In genomic region chr4:132367480-132368201, GRCm38 (mm10) we compare ENCODE assay signal across 20 mouse cellular contexts. TPM values are rescaled to one million over a fixed set of nuclear protein-coding genes. Genes with fewer than 3 reads are reported as not detected.
DNase-seq lines count a peak whose midpoint lies in the region; ATAC-seq and TF ChIP-seq lines count a peak whose summit lies in the region.
"Had no signal": no experiment of that assay in that cellular context is flagged by ENCODE, and none has a peak within 500 bp of the region (broad histone marks: within the 10 kb centered on the region; RNA-seq: fewer than 3 reads in every experiment).

No protein-coding gene starts in this region.

- no peaks in the 10 kb centered on the region for H3K27me3 ChIP-seq in kidney, adult 2 months (replicated peaks; ENCODE audit: control insufficient read depth, insufficient read depth, low read length)
- H3K27me3 ChIP-seq in limb, embryonic 15.5 days = no peaks in the 10 kb centered on the region
- H3K27me3 ChIP-seq in limb, embryonic 10.5 days (ENCODE audit: low read depth, poor library complexity, severe bottlenecking) = no peaks in the 10 kb centered on the region
- no peaks in the 10 kb centered on the region for H3K27me3 ChIP-seq in kidney, postnatal 0 days (ENCODE audit: insufficient read depth, low read length)
- H3K27me3 ChIP-seq: embryonic facial prominence, embryonic 13.5 days had no signal

- WGBS in kidney, adult 2 months = 51% methylated on average over 18 of the region's 18 CpGs
- 84% methylated on average over 18 of the region's 18 CpGs for WGBS in limb, embryonic 15.5 days
- WGBS in limb, embryonic 10.5 days = 95% methylated on average over 18 of the region's 18 CpGs
- WGBS in kidney, postnatal 0 days = 45% methylated on average over 18 of the region's 18 CpGs

- peaks cover 9% of the 10 kb centered on the region for H3K36me3 ChIP-seq in kidney, adult 2 months (ENCODE audit: control insufficient read depth, insufficient read depth, low read length)
- H3K36me3 ChIP-seq in limb, embryonic 15.5 days = peaks cover 81% of the 10 kb centered on the region
- H3K36me3 ChIP-seq in limb, embryonic 10.5 days = peaks cover 96% of the 10 kb centered on the region
- H3K36me3 ChIP-seq in kidney, postnatal 0 days (ENCODE audit: insufficient read depth, low read length) = peaks cover 49% of the 10 kb centered on the region

- no peaks in the 10 kb centered on the region for H3K4me1 ChIP-seq in kidney, adult 2 months (ENCODE audit: control insufficient read depth, insufficient read depth, low read length)
- H3K4me1 ChIP-seq in limb, embryonic 15.5 days = no peaks in the 10 kb centered on the region; the same call in 1 of the 2 replicates
- H3K4me1 ChIP-seq in limb, embryonic 10.5 days = no peaks in the 10 kb centered on the region; the same call in 1 of the 2 replicates
- no peaks in the 10 kb centered on the region for H3K4me1 ChIP-seq in kidney, postnatal 0 days (replicated peaks; ENCODE audit: insufficient read depth, low read length)
- H3K4me1 ChIP-seq: embryonic facial prominence, embryonic 13.5 days; heart, embryonic 10.5 days; hindbrain, embryonic 10.5 days had no signal

- DNase-seq in gastrocnemius, adult 18-20 months (ENCODE audit: low spot score) = peak; percentile 62
- DNase-seq in gastrocnemius, postnatal 10 days = no peak
- peak; percentile 51 for DNase-seq in kidney, adult 2 months
- no peak for DNase-seq in kidney, postnatal 10 days
- no peak for DNase-seq in limb, embryonic 10.5 days (ENCODE audit: low spot score)
- peak; percentile 61 for DNase-seq in kidney, postnatal 0 days (ENCODE audit: low spot score)
- DNase-seq in left cerebral cortex, adult 9 months (ENCODE audit: low spot score in 2 of 2) = no peak
- DNase-seq: adrenal gland, postnatal 14 days; cerebellum, adult 11-12 months; cerebellum, adult 9-10 months; cerebellum, postnatal 25 days; gastrocnemius, postnatal 25 days; heart, postnatal 14 days had no signal

- no peak for TF ChIP-seq POLR2A in kidney, adult 2 months (IDR thresholded peaks at IDR 0.05; ENCODE audit: low read depth, low read length)

- no peak overlapping the region for H3K4me3 ChIP-seq in kidney, adult 2 months (ENCODE audit: insufficient read depth, low read depth, low read length)
- no peak overlapping the region for H3K4me3 ChIP-seq in limb, embryonic 15.5 days
- no peak overlapping the region for H3K4me3 ChIP-seq in limb, embryonic 10.5 days
- H3K4me3 ChIP-seq in kidney, postnatal 0 days (replicated peaks; ENCODE audit: low read depth, low read length) = no peak overlapping the region
- H3K4me3 ChIP-seq: embryonic facial prominence, embryonic 13.5 days; heart, embryonic 10.5 days; hindbrain, embryonic 10.5 days had no signal

- H3K4me2 ChIP-seq in limb, embryonic 15.5 days = no peak overlapping the region
- no peak overlapping the region for H3K4me2 ChIP-seq in kidney, postnatal 0 days (ENCODE audit: low read length)
- H3K4me2 ChIP-seq: embryonic facial prominence, embryonic 13.5 days; hindbrain, embryonic 14.5 days had no signal

- no peak for TF ChIP-seq CTCF in kidney, adult 2 months (conservative IDR thresholded peaks at IDR 0.05; ENCODE audit: insufficient read depth, insufficient read length, low read depth, low read length)
- TF ChIP-seq CTCF in kidney, postnatal 0 days (IDR thresholded peaks at IDR 0.05; ENCODE audit: low read depth) = no peak

- ATAC-seq in limb, embryonic 15.5 days (ENCODE audit: insufficient number of reproducible peaks, low FRiP score, low TSS enrichment, low read depth) = no peak
- peak; percentile 63; the same call in 1 of the 2 replicates for ATAC-seq in kidney, postnatal 0 days (replicated peaks; ENCODE audit: low FRiP score, low read depth)
- ATAC-seq: activated CD4-positive, CD25-positive, alpha-beta regulatory T cell, adult 4 months; forebrain, embryonic 14.5 days had no signal

- H3K27ac ChIP-seq in kidney, adult 2 months (ENCODE audit: insufficient read depth, low read depth, low read length) = peak overlapping the region; percentile 9; the same call in 1 of the 2 replicates
- peak overlapping the region; percentile 47 for H3K27ac ChIP-seq in limb, embryonic 15.5 days
- H3K27ac ChIP-seq in limb, embryonic 10.5 days = no peak overlapping the region
- H3K27ac ChIP-seq in kidney, postnatal 0 days = 0 out of 2 replicates have a peak overlapping the region, but pooled peaks have one; percentile 3
- H3K27ac ChIP-seq: embryonic facial prominence, embryonic 13.5 days; heart, embryonic 10.5 days; hindbrain, embryonic 10.5 days; hindbrain, embryonic 14.5 days had no signal

- H3K9ac ChIP-seq in limb, embryonic 15.5 days = no peak overlapping the region
- H3K9ac ChIP-seq in kidney, postnatal 0 days (ENCODE audit: low read depth, low read length) = no peak overlapping the region
- H3K9ac ChIP-seq: embryonic facial prominence, embryonic 13.5 days; hindbrain, embryonic 14.5 days had no signal

- no peaks in the 10 kb centered on the region for H3K9me3 ChIP-seq in limb, embryonic 15.5 days
- no peaks in the 10 kb centered on the region for H3K9me3 ChIP-seq in limb, embryonic 10.5 days (replicated peaks)
- H3K9me3 ChIP-seq in kidney, postnatal 0 days (replicated peaks; ENCODE audit: low read length) = no peaks in the 10 kb centered on the region
- H3K9me3 ChIP-seq: embryonic facial prominence, embryonic 13.5 days; heart, embryonic 10.5 days; hindbrain, embryonic 10.5 days had no signal

RNA-seq across cellular contexts. Expression of gene Rcc1, which starts 14.2 kb away (rescaled TPM):
- total RNA-seq in gastrocnemius, adult 18-20 months (2021) = 1 to 10 TPM; 5.6 to 7.7 TPM
- 10 to 100 TPM; 13.4 to 18.6 TPM for total RNA-seq in gastrocnemius, postnatal 10 days (2021)
- polyA plus RNA-seq in kidney, adult 2 months (2012; rRNA removed) = 9.4 and 10.1 TPM in 2 replicates
- polyA plus RNA-seq in limb, embryonic 15.5 days (2015; fragmentation: Nextera tagmentation; extraction: Ambion mirVana) = 66.2 and 70.1 TPM in 2 replicates
- polyA plus RNA-seq in limb, embryonic 10.5 days (2016; fragmentation: Nextera tagmentation; extraction: Ambion mirVana) = 162 and 192 TPM in 2 replicates
- polyA plus RNA-seq in kidney, postnatal 0 days (2015; fragmentation: Nextera tagmentation; extraction: Ambion mirVana) = 40.0 and 45.9 TPM in 2 replicates

RNA-seq across cellular contexts. Expression of gene Trnau1ap, which starts 38.3 kb away (rescaled TPM):
- 10 to 100 TPM in 1 of 2 experiments, 1 to 10 TPM in 1; 9.9 to 11.4 TPM for total RNA-seq in gastrocnemius, adult 18-20 months (2021)
- total RNA-seq in gastrocnemius, postnatal 10 days (2021) = 10 to 100 TPM; 16.1 to 21.2 TPM
- 24.4 and 30.2 TPM in 2 replicates for polyA plus RNA-seq in kidney, adult 2 months (2012; rRNA removed)
- polyA plus RNA-seq in limb, embryonic 15.5 days (2015; fragmentation: Nextera tagmentation; extraction: Ambion mirVana) = 61.4 and 68.3 TPM in 2 replicates
- polyA plus RNA-seq in limb, embryonic 10.5 days (2016; fragmentation: Nextera tagmentation; extraction: Ambion mirVana) = 89.2 and 90.1 TPM in 2 replicates
- polyA plus RNA-seq in kidney, postnatal 0 days (2015; fragmentation: Nextera tagmentation; extraction: Ambion mirVana) = 70.3 and 72.8 TPM in 2 replicates

RNA-seq across cellular contexts. Expression of gene Phactr4, which starts 54.6 kb away (rescaled TPM):
- total RNA-seq in gastrocnemius, adult 18-20 months (2021) = 10 to 100 TPM; 12.8 to 13.7 TPM
- total RNA-seq in gastrocnemius, postnatal 10 days (2021) = 10 to 100 TPM; 16.3 to 18.4 TPM
- polyA plus RNA-seq in kidney, adult 2 months (2012; rRNA removed) = 19.5 and 25.2 TPM in 2 replicates
- 20.1 and 20.9 TPM in 2 replicates for polyA plus RNA-seq in limb, embryonic 15.5 days (2015; fragmentation: Nextera tagmentation; extraction: Ambion mirVana)
- polyA plus RNA-seq in limb, embryonic 10.5 days (2016; fragmentation: Nextera tagmentation; extraction: Ambion mirVana) = 22.8 and 27.9 TPM in 2 replicates
- polyA plus RNA-seq in kidney, postnatal 0 days (2015; fragmentation: Nextera tagmentation; extraction: Ambion mirVana) = 24.3 and 25.2 TPM in 2 replicates

Comparison
In these comparisons a context has a peak if more than half of its experiments do, and no peak if none do; other contexts are left out.
1. DNase-seq: peak in gastrocnemius, adult 18-20 months (single experiment), kidney, adult 2 months (single experiment) and kidney, postnatal 0 days (single experiment); none in gastrocnemius, postnatal 10 days (single experiment), kidney, postnatal 10 days (single experiment), limb, embryonic 10.5 days (single experiment) and left cerebral cortex, adult 9 months (0 of 2).